Mouse (Mus musculus): ENCODE results near the gene Rabep1.
"Not testable (repeated sequence)": the region's sequence is repeated elsewhere in the genome, so short reads cannot be mapped to it uniquely, and the experiment has no call there.

The Rabep1 gene

DNA sequence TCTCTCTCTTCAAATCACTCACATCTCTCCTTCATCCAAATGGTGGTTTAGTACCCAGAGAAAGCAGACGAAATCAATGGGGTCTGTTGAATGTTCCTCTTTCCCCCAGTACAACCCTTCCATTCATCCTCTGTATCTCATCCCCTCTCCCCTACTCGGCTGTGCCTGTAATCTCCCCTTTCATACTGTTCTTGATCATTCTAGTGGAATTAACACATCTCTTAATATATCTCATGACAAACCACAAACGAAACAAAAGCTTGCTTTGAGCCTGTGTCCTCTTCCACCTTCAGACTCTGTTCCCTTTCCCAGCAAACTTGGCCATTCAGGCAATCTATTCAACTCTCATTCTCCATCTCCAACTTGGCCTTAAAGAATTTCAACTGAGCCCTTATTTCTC is 13.4 kb upstream of the Rabep1 start:
- DNase-seq (ENCODE audit: low spot score) = no peak

DNA sequence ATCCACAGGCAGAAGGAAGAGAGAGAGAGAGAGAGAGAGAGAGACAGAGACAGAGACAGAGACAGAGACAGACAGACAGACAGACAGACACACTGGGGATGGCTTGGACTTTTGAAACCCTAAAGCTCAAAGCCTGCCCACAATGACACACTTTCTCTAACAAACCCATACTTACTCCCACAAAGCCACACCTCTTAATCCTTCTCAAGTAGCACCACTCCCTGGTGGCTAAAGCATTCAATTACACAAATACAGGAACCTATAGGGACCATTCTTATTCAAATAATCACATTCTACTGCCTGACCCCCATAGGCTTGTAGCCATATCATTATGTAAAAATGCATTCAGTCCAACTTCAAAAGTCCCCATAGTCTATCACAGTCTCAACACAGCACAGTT is 11.2 kb upstream of the Rabep1 start:
- no peak for DNase-seq (ENCODE audit: low spot score)

DNA sequence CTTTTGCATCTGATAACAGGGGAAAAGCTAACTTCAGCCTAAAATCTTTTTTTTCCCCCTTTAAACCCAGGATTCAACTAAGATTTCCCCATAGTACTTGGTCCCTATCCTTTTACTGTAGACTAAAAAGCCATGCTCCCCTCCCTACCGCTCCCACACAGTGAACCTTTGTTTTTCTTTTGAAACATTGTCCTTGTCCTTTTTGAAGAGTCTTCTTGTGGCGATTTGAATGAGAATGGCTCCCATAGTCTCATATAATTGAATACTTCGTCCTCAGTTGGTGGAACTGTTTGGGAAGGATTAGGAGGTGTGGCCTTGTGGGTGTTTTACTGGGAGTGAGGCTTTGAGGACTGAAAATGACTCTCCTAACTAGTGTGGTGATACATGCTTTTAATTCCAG is 10.7 kb upstream of the Rabep1 start:
- no peak for DNase-seq (ENCODE audit: low spot score)

DNA sequence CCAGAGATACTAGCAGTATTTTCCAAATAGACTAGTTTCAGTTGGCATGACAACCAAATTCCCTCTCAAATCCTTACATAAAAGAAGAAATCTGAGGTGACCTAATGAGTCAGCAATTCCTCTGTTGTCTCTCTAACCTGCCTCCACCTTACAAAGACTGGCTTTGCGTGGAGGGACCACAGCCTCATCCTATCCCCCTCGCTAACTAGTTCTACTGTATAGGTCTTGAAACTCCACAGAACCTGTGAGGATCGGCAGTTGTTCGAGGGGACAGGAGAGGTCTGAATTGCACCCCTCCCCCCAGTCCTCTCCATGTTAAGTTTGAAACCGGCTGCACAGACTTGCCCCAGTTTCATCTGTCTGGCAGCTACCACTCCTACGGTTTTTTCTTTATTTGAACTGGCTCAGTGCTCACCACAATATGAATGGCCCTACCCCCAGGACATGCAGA is 9.2 kb upstream of the Rabep1 start:
- no peak for DNase-seq (ENCODE audit: low spot score)

DNA sequence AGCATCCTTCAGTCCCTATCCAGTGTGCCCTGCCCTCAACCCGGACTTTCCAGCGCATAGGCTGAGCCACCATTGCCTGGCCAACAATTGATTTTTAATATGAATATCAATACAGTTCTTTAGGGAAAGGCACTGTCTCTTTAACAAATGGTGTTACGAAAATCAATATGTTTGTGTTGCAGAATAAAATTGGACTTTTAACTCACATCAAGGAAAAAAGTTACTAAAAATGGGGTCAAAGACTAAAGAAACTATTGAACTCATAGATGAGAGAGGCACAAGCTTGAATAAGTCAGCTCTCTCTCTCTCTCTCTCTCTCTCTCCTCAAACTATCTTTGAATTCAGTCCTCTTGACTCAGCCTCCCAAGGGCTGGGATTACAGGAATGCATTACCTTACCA is 7.5 kb upstream of the Rabep1 start:
- no peak for DNase-seq (ENCODE audit: low spot score)

DNA sequence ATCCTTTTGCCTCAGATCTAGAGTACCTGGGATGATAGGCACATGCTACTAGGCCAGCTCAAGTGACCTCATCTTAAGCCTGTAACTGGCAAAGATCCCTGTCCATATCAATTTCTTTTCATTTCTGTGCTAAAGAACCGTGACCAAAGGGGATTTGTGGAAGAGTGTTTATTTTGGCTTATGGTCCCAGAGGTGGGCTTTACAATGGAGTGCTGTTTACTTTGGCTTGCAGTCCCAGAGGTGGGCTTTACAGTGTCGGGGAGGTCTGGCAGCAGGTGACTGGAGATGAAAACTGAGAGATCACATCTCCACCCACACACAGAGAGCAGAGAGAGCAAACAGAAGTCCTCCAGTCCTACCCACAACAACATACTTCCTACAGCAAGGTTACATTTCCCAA is 6.0 kb upstream of the Rabep1 start:
- no peak for DNase-seq (ENCODE audit: low spot score)

DNA sequence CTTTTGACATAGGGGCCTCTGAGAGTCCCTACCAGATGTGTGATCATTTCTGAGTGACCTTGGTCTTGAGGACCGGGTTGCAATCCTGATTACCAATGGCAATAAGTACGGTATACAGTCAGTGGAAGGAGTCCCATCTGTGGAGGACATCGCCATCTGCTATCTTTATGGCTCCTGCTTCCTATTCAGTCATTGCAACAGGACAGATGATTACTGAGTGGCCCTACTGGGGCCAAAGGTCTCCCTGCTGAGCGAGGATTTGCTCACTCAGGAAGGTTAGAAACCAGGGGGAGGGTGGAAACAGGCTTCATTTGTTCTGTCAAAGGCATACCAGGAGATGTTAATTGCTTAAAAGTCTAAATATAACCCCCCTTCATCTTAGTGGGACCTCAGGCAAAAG is 1.6 kb upstream of the Rabep1 start:
- DNase-seq (ENCODE audit: low spot score) = no peak

DNA sequence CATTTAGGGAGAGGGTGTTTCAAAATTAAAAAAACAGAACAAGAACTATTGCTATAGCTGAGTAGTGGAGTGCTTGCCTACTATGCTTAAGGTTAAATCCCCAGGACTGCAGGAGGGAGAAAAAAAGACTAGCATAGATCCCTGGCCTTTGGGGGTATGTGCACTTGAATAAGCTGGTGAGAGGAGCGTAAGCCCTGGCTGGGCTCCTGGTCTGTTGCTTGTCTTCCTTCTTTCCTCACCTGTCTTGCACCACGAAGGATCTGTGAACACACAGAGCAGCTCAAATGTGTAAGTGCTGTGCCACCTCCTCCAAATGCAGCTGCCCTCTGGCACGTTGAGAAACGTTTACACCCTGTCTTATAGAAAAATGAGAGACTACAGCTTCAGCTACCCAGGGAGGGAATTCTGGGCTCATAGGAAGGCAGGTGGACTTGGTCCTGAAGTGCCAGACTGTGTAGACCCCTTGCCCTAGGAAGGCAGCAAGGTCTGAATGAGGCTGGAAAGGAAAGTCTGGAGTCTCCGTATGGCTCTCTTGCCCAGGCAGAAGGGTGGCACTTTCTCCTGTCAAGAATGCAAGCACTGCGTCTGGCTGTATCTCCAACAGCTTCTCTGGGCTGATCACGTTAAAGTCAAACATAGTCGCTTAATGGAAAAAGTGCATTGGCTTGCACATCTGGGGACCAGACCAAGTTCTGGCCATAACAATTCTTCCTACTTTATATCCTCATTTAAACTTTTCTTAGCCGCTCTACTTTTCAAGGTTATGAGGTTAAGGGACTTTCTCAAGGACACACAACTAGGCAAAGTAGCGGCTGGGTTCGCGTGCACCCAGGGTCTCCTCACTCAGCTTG is 652 bp upstream of the Rabep1 start:
- no peak for DNase-seq (ENCODE audit: low spot score)

DNA sequence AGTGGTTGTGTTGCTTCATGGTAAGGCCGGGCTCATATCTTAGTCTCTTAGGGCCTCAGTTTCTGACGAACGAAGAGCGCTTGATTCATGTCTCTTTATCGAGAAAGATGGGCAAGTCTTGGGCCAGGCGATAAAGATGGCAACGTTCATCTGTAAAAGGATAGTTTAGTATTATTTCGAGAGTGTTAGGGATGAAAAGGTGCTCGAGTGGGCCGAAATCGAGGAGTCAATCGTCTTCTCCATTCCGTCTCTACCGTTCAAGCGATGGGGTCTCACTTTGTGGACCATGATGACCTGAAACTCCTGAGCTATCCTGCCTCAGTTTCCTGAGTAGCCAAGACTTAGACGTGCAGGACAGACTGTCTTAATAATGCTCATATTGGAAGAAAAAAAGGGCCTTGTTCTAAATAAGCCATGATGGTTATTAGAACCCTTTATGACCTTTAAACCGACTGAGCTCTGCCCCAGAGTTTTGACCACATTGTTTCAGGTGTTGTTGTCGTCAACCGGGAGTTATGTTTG is 940 bp downstream of the Rabep1 start:
- DNase-seq (ENCODE audit: low spot score) = no peak

DNA sequence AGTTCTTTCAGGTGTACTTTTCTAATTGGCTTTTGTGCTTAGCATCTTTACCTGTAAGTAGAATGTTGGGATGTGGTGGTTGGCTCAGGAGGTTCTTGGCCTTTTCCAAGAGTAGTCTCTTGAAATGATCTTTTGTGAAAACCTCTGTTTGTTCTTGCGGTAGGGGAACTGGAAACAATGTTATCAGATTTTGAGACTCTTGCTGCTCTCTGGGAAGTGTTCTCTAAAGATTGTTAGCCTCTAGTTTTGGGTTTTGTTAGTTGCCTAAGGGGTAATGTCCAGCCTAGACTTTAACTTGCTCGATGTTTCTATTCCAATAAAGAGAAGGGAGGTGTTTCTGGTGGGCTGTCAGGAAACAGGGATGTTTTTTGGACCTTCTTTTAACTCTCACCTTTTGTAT is 1.5 kb downstream of the Rabep1 start:
- DNase-seq (ENCODE audit: low spot score) = no peak

DNA sequence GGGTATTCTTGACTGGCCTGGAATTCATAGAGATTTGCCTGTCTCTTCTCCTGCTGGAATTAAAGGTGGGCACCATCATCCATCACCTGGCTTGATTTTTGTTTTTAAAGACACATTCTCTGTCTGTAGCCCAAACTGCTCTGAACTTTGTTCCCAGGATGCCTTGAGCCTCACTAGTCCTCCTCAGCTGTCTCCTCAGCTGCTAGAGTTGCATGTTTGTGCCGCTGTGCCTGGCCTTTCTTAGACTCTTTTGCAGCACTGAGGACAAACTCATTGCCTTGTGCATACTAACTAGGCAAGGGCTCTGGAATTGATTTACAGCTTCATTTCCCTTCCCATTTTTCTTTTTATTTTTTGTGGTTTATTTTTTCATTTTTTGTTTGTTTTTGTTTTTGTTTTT is 15.8 kb downstream of the Rabep1 start:
- no peak for DNase-seq (ENCODE audit: low spot score)

DNA sequence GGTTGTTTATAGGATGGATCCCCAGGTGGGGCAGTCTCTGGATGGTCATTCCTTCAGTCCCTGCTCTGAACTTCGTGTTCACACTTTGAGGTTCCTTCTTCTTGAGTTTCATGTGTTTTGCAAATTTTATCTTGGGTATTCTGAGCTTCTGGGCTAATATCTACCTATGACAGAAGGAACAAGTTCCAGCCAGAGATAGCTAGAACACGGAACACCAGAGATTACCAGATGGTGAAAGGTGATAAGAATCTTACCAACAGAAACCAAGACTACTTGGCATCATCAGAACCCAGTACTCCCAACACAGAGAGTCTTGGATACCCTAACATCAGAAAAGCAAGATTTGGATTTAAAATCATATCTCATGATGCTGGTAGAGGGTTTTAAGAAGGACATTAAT is 18.6 kb downstream of the Rabep1 start:
- DNase-seq (ENCODE audit: low spot score) = not testable (repeated sequence)

DNA sequence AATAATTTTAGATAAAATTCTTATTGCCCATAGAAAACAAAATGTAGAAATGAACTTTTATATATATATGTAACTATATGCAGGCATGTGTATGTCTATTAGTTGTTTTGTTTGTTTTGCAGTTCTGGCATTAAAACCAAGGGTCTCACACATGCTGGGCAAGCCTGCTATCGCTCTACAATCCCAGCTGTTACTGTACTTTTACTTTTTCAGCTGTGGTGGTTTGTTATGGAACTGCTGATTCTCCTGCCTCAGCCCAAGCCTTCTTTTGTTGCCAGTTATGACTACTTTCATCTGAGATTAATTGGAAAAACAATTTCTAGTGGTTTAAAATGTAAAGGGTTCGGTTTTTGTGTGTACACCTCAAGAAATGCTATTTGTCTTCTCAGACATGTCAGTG is 20.6 kb downstream of the Rabep1 start:
- no peak for DNase-seq (ENCODE audit: low spot score)

DNA sequence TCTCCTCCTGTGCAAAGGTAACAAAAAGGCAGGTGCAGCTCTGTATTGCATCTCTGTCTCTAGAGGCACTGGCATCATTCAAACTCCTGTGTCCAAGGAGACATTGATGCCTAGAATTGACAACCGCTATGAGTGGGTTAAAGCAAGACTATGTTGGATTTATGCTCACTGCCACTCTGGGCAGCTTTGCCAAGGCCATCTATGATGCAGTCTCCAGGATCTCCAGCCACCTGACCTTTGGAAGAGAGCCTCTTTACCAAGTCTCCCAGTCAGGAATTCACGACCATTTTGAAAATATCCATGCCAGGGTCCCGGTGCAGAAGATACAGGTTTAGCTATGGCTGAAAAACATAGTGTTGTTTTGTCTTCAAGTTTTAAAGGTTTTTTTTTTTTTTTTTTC is 24.7 kb downstream of the Rabep1 start:
- DNase-seq (ENCODE audit: low spot score) = no peak

DNA sequence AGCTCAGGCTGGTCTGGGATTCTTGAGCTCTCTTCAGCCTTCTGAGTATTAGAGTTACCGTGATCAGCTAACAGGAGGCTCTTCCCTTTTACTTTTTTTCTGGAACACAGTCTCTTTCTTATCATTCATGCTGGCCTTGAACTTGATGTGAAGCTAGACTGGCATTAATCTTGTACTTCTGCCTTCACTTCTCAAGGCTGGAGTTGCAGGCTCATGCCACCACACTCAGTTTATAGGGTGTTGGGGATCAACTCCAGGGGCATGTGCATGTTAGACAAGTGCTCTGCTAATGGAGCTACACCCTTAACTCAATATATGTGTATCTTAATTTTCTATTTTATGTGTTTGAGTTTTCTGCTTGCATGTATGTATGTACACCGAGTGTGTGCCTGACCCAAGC is 25.2 kb downstream of the Rabep1 start:
- DNase-seq (ENCODE audit: low spot score) = no peak

DNA sequence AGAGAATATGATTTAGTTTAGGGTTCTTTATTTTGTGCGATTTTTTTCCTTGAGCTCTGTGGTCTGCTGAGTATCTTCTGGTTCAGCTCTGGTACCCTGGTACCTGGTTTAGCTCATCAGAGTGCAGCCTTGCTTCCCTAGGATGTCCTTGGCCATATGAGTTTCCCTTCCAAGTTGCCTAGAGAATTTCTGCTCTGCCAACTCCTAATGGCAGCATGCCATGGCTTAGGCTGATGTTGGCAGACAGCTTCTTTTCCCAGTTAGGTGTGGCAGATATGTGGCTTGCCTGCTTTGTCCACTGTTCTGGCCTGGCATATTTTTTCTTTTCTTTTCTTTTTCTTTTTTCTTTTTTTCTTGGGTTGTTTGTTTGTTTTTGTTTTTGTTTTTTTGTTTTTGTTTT is 25.8 kb downstream of the Rabep1 start:
- no peak for DNase-seq (ENCODE audit: low spot score)

DNA sequence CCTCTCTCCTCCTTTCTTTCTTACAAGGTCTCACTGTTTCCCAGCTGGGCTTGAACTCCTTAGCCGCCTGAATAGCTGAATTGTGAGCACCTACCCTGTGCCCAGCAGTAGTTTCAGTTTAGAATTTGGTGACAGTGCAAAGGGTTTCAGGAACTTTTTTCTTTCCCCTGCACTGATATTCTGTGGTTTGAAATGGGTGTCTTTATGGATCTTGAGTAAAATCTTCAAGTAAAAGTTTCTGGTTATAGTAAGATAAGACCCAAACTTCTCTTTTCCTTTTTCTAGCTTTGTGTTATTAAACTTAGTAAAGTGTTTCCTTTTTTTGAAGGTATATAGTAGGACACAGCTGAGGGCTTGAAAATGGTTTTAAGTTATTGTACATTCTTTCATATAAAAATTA is 26.5 kb downstream of the Rabep1 start:
- no peak for DNase-seq (ENCODE audit: low spot score)

DNA sequence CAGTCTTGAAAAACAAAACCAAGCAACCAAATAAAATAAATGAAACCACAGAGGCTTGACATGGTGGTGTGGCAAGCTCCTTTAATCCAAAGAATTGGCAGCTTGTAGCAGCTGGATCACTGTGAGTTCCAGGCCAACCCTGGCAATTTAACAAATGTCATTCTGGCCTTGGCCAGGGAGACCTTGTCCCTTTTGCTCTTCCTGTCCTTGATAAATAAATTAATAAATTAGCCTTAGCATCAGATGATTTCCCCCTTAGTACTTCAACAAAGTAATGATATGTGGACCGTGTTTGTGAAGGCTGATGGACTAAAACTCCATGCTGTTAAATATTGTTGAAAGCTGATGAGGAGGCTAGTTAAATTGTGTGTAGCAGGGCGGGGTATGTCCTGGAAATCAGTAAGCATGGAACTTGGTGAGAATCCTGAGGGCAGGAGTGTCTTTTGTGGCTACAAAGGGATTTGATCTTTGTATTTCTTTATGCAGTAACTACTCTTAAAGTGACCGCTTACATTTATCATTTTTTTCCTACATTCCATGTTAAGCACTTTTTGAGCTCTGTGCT is 27.3 kb downstream of the Rabep1 start:
- no peak for DNase-seq (ENCODE audit: low spot score)

DNA sequence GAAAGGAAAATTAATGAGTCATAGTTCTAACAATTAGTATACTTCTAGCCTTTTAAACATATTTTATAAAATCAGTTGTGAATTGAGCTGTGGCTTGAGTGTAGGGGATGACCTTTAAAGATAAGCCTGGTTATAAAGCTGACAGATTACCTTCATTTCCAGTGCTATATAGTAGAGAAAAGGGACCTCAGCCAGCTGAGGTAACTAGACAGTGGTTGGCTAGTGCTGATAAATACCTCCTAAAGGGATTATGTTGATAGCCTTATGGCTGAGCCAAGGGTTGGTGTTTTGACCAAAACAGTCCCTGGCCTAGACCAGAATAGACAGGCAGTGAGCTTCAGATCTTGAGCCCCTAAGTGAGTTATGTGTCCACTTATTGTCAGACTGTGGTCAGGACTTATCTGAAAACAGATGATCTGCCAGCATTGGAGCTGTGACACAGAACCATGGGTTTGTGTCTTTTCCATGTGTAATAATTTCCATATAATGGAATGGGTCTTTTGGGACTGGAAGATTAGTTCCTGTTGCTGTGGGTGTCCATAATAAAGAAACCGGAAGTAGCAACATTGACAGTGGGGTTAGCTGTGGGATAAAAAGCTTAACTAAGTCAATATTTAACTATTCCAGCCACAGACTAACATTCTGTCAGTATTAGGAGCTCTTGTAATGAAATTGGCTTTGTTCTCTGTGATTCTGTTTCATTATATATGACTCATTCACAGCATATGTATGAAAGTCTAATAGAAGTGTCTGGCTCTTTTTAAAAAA is 29.5 kb downstream of the Rabep1 start:
- no peak for DNase-seq (ENCODE audit: low spot score)

DNA sequence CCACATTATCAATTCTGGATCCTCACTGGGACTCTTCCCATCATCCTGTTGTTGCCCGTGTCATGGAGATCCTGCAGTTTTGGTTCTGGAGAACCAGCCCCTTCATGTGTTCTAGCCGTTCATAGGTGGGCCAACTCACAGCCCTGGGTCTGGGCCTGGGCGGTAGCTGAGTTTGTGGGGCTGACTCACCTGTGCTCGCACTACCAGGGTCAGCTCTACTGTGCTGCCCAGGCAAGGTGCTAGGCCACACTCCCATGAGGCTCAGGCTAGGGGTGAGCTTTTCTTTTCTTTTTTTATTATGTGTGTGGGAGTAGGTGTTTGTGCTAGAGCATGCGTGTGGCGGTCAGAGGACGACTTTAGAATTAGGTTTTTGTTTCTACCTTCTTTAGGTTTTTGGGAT is 33.1 kb downstream of the Rabep1 start:
- DNase-seq (ENCODE audit: low spot score) = no peak

DNA sequence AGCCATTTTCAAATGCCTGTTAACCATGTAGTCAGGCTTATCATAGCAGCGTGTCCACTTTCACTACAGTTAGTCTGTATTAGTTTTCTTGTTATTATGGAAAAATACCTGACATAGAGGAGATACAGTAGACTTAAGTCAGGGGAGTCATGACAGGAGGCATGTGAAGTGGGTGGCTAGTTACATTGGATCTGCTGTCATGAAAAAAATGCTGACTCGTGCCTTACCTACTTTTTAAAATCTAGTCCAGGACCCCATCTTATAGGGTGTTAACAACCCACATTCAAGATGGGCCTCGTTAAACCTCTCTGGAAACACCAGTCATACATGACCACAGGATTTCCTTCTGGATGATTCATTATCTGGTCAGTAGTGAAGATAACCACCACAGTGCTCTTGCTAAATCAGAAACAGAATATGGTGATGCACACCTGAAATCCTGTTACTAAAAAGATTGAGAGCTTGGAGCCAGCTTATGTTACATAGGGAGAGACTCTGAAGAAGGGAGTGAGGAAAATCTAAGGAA is 38.4 kb downstream of the Rabep1 start:
- DNase-seq (ENCODE audit: low spot score) = no peak

DNA sequence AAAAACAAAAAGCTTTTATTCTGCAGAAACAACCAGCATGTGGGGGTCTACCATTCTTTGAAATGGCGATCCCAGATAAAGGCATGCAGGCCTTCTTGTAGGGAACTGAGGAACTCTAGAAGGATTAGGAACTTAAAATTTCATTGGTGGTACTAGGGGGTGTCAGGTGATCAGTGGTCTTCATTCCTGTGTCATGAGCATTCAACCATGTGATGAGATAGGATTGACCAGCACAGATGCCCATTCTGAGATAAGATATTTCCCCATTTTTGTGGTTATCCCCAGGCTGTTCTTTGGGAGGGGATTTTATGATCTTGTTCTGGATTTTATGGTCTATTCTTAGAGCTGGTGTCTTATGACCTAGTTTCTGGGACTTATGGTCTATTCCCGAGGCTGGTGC is 46.1 kb downstream of the Rabep1 start:
- no peak for DNase-seq (ENCODE audit: low spot score)

DNA sequence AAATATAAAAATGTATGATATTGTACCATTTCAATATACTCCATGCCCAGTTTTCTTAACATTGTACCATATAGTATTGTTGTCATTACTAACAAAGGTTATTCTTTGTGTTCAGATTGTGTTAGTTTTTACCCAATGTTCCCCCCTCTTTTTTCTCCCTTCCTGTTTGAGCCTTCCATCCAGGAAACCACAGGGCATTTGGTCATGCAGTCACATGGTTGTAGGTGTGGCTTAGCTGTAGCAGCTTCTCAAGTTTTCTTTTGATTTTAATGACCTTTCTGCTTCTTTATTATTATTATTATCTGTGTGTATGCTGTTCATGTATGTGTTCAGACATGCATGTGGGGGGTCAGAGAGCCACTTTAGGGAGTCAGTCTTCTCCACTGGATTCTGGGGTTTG is 47.0 kb downstream of the Rabep1 start:
- no peak for DNase-seq (ENCODE audit: low spot score)

Measured in embryo, embryonic 10 days (tissue).